Mouse (Mus musculus): ENCODE results near the gene Zfp141. TPM values are rescaled to one million over a fixed set of nuclear protein-coding genes. Genes with fewer than 3 reads are reported as not detected.

Gene Zfp141
- polyA plus RNA-seq (2017; shearing (Covaris generic)) = 23.5 TPM

DNA sequence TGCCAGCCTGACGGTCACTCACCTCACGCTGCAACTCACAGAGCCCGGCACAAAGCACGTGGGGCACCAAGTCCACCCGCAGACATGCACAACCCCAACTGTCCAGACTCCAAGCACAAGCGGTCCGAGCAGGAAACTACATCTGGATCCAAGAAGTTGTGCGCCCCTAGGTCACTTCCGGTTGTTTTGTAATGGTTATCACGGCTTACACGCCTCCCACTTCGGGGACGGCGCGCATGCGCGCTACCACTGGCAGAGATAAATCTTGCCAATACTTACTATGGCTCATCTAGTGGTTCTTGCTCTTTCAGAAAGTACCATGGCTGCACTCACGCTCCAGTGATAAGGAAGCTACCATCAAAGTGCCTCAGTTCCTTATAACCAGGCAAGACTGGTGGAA is at the start of gene Zfp141:
TSS of gene Zfp141 (minus strand) at position 153 of the 400 bp plus-strand sequence.

GRCm38 (mm10) chr7:42447850-42448249 is 57.7 kb downstream of the Zfp141 start, which contains the start of gene 4933421I07Rik:
Gene 4933421I07Rik, minus strand, starts transcription at chr7:42448120.

Other genes starting within 250 kb of the Zfp141 start
- not detected for gene Vmn2r61, start 245.7 kb downstream of the Zfp141 start, polyA plus RNA-seq (2017; shearing (Covaris generic))
- not detected for gene 4933421I07Rik, start 57.6 kb downstream of the Zfp141 start, polyA plus RNA-seq (2017; shearing (Covaris generic))
- gene Gm21028, start 72.8 kb upstream of the Zfp141 start, polyA plus RNA-seq (2017; shearing (Covaris generic)) = not detected
- gene Zfp977, start 86.8 kb upstream of the Zfp141 start, polyA plus RNA-seq (2017; shearing (Covaris generic)) = not detected
- gene Zfp976, start 136.8 kb upstream of the Zfp141 start, polyA plus RNA-seq (2017; shearing (Covaris generic)) = 0.16 TPM
- gene Zfp975, start 187.0 kb upstream of the Zfp141 start, polyA plus RNA-seq (2017; shearing (Covaris generic)) = 0.49 TPM
- gene Gm17067, start 221.3 kb upstream of the Zfp141 start, polyA plus RNA-seq (2017; shearing (Covaris generic)) = not detected